Mouse (Mus musculus) spleen, adult 2 months (tissue): ENCODE results near the gene Tgoln1.

Experiments
- CTCF ChIP-seq: fragments of 200-500 bp; IDR thresholded peaks from 2 replicates; pipeline ENCODE4 v1.5.1; 2011; ENCODE audit warnings: mild to moderate bottlenecking, inconsistent platforms; ENCODE audit not compliant: insufficient read depth, insufficient read length, insufficient replicate concordance; ENCODE audit errors: extremely low read depth
- POLR2A ChIP-seq: fragments of 200-500 bp; IDR thresholded peaks from 2 replicates; pipeline ENCODE4 v1.6.1; 2011; ENCODE audit warnings: low read depth, low read length, inconsistent platforms

DNA sequence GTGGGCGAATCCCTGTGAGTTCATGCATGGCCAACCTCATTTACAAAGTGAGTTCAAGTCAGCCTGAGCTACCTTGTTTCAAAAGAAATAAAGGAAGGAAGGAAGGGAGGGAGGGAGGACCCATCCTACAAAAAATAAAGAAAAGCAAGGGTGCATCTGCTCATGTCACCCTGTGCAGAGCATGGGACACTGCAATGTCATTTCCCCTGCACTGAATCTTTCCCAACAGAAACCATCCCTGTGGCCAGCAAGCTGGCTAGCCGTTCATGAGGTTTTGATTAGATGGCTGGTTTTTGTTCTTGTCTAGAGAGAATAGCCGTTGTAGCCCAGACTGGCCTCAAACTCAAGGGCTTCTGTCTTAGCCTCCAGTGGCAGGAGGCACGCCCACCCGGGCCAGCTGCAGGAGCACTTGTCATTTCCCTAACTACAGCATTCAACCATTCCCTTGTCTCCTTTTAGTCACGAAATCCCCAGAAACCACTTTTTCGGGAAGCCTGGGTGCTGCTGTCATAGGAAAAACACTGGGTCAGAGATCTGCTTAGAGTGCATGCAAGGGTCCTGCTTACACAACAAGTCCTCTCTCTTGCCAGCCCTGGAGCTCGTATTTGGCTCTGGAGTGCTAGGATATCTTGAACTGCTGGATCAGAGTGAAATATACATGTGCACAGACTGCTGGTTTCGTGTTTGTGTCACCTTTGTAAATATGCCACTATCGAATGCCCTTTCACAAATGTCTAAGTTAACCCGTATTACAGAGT, 35.0 kb downstream of the Tgoln1 start:
- no peak for TF ChIP-seq POLR2A
- no peak for TF ChIP-seq CTCF
